Mouse (Mus musculus): ENCODE measurements around the gene Man1a.

Gene Man1a

GRCm38 (mm10) chr10:53913546-53914312 lies 162.7 kb downstream of the Man1a start:
- DNase-seq, result no peak

GRCm38 (mm10) chr10:53889512-53889911 lies 186.9 kb downstream of the Man1a start:
- no peak for DNase-seq

- DNase-seq, result no peak
These were observed 187.9 kb downstream of the Man1a start for GRCm38 (mm10) chr10:53888382-53889110.

GRCm38 (mm10) chr10:53886475-53886874 lies 189.9 kb downstream of the Man1a start:
- DNase-seq, result no peak

- DNase-seq, result no peak
These were observed 195.1 kb downstream of the Man1a start for GRCm38 (mm10) chr10:53881310-53881709.

- no peak for DNase-seq
These were observed 200.5 kb downstream of the Man1a start for GRCm38 (mm10) chr10:53875896-53876295.

GRCm38 (mm10) chr10:53874191-53874590 lies 202.2 kb downstream of the Man1a start:
- no peak for DNase-seq

- peak; percentile 11 to 16 for DNase-seq
These were observed 212.7 kb downstream of the Man1a start for GRCm38 (mm10) chr10:53863486-53864357.

- no peak for DNase-seq
These were observed 216.5 kb downstream of the Man1a start for GRCm38 (mm10) chr10:53859879-53860278.

GRCm38 (mm10) chr10:53859224-53859623 lies 217.2 kb downstream of the Man1a start:
- DNase-seq, result no peak

All from cerebellum, adult 18-20 months (tissue).